ENCODE assay signal across 9 mouse cellular contexts in genomic region chr15:96693688-96694087, GRCm38 (mm10). TPM values are rescaled to one million over a fixed set of nuclear protein-coding genes. Genes with fewer than 3 reads are reported as not detected.
DNase-seq lines count a peak whose midpoint lies in the region; ATAC-seq lines count a peak whose summit lies in the region.
"Had no signal": no experiment of that assay in that cellular context is flagged by ENCODE, and none has a peak within 500 bp of the region (broad histone marks: within the 10 kb centered on the region; RNA-seq: fewer than 3 reads in every experiment).

No protein-coding gene starts in this region.

- H3K4me2 ChIP-seq in heart, embryonic 11.5 days: peak overlapping the region; percentile 1; the same call in 1 of the 2 replicates
- peak overlapping the region; percentile 85 for H3K4me2 ChIP-seq in heart, embryonic 13.5 days

- no peak overlapping the region for H3K4me3 ChIP-seq in heart, embryonic 11.5 days (ENCODE audit: low read depth, low read length)
- peak overlapping the region; percentile 94 for H3K4me3 ChIP-seq in heart, embryonic 13.5 days

- H3K36me3 ChIP-seq in heart, embryonic 11.5 days (ENCODE audit: control insufficient read depth, insufficient read depth, low read length): peaks cover 70% of the 10 kb centered on the region
- H3K36me3 ChIP-seq in heart, embryonic 13.5 days: peaks cover 97% of the 10 kb centered on the region

- H3K9ac ChIP-seq in heart, embryonic 11.5 days (ENCODE audit: low read depth, low read length): 0 out of 2 replicates have a peak overlapping the region, but pooled peaks have one; percentile 39
- H3K9ac ChIP-seq in heart, embryonic 13.5 days: peak overlapping the region; percentile 100

- WGBS in heart, embryonic 11.5 days (ENCODE audit: insufficient replicate concordance): 56% methylated on average over 14 of the region's 14 CpGs
- 28% methylated on average over 14 of the region's 14 CpGs for WGBS in heart, embryonic 13.5 days

- intact Hi-C loops in heart, postnatal 36 days (cut with DNase I): loop anchor here (10.0 kb wide), 1 partner anchor 409 kb away; the partner anchor contains the start of gene Arid2
- intact Hi-C loops in left cerebral cortex, postnatal 25 days (cut with DNase I): no loop called here

- no peak for DNase-seq in heart, postnatal 36 days
- DNase-seq in 416B (ENCODE audit: low read depth): peak; percentile 14
- peak; percentile 44 to 72 for DNase-seq in left cerebral cortex, postnatal 25 days (ENCODE audit: low spot score in 2 of 2)
- no peak for DNase-seq in c-Kit-positive CD71-positive TER-119-positive erythroid progenitor cells, embryonic 14.5 days (ENCODE audit: low spot score)
- no peak for DNase-seq in adipocyte (ENCODE audit: low spot score)
- DNase-seq: thymus, adult 18-20 months had no signal

- no peaks in the 10 kb centered on the region for H3K9me3 ChIP-seq in heart, embryonic 11.5 days (replicated peaks; ENCODE audit: control insufficient read depth, low read length)
- H3K9me3 ChIP-seq in heart, embryonic 13.5 days: no peaks in the 10 kb centered on the region

- H3K27ac ChIP-seq in heart, embryonic 11.5 days (ENCODE audit: low read depth, low read length): peak overlapping the region; percentile 54
- H3K27ac ChIP-seq in heart, embryonic 13.5 days (replicated peaks): peak overlapping the region; percentile 100

- ATAC-seq in heart, embryonic 11.5 days (replicated peaks; ENCODE audit: insufficient number of reproducible peaks, low FRiP score, low TSS enrichment): no peak
- no peak for ATAC-seq in heart, embryonic 13.5 days (ENCODE audit: extremely low read depth, insufficient number of reproducible peaks, low FRiP score, low TSS enrichment)
- ATAC-seq in inflammation-experienced regulatory T-cells, adult 6 months: no peak

- peaks cover 26% of the 10 kb centered on the region for H3K4me1 ChIP-seq in heart, embryonic 11.5 days (ENCODE audit: control insufficient read depth, insufficient read depth, low read length)
- H3K4me1 ChIP-seq in heart, embryonic 13.5 days: peaks cover 70% of the 10 kb centered on the region

- no peaks in the 10 kb centered on the region for H3K27me3 ChIP-seq in heart, embryonic 11.5 days (ENCODE audit: control insufficient read depth, insufficient read depth, low read length)
- no peaks in the 10 kb centered on the region for H3K27me3 ChIP-seq in heart, embryonic 13.5 days (replicated peaks)

RNA-seq across cellular contexts. Expression of gene Slc38a2, which starts 5.8 kb away (rescaled TPM):
- 139 and 157 TPM in 2 replicates for polyA plus RNA-seq in heart, embryonic 11.5 days (2014; fragmentation: Nextera tagmentation; extraction: Ambion mirVana)
- total RNA-seq in heart, postnatal 36 days (2021): 100 to 1,000 TPM; 173 to 251 TPM
- 115 and 119 TPM in 2 replicates for polyA plus RNA-seq in heart, embryonic 13.5 days (2015; fragmentation: Nextera tagmentation; extraction: Ambion mirVana)
- total RNA-seq in left cerebral cortex, postnatal 25 days (2021): 10 to 100 TPM; 81.3 to 86.1 TPM
- 10 to 100 TPM; 36.1 to 44.6 (median 42.9) TPM for polyA plus RNA-seq in inflammation-experienced regulatory T-cells, adult 6 months (2017; shearing (Covaris generic))

RNA-seq across cellular contexts. Expression of gene Slc38a1, which starts 51.0 kb away (rescaled TPM):
- 75.5 and 81.9 TPM in 2 replicates for polyA plus RNA-seq in heart, embryonic 11.5 days (2014; fragmentation: Nextera tagmentation; extraction: Ambion mirVana)
- 10 to 100 TPM; 11.2 to 20.3 TPM for total RNA-seq in heart, postnatal 36 days (2021)
- polyA plus RNA-seq in heart, embryonic 13.5 days (2015; fragmentation: Nextera tagmentation; extraction: Ambion mirVana): 69.7 and 70.4 TPM in 2 replicates
- 100 to 1,000 TPM in 1 of 2 experiments, 10 to 100 TPM in 1; 98.2 to 103 TPM for total RNA-seq in left cerebral cortex, postnatal 25 days (2021)
- polyA plus RNA-seq in inflammation-experienced regulatory T-cells, adult 6 months (2017; shearing (Covaris generic)): 10 to 100 TPM; 58.9 to 87.5 (median 79.1) TPM

Comparison
In these comparisons a context has a peak if more than half of its experiments do, and no peak if none do; other contexts are left out.
1. DNase-seq: peak in 416B (single experiment) and left cerebral cortex, postnatal 25 days (2 of 2); none in heart, postnatal 36 days (0 of 2), c-Kit-positive CD71-positive TER-119-positive erythroid progenitor cells, embryonic 14.5 days (single experiment) and adipocyte (single experiment).